Mouse (Mus musculus) G1E (cell line): ENCODE measurements at regions not wholly inside any gene's neighbourhood (a gene's known extent, or its start where the extent isn't known, plus 50 kb on each side); places are given as distances from the start of the nearest gene placed in this dataset.

Source experiments
- CTCF ChIP-seq: IDR thresholded peaks from 2 replicates; pipeline ENCODE4 v1.5.1; 2012; ENCODE audit warnings: low read depth, low read length, inconsistent platforms, mixed read lengths
- GATA1 ChIP-seq: IDR thresholded peaks from 2 replicates; pipeline ENCODE4 v1.6.1; 2012; ENCODE audit warnings: borderline replicate concordance, low read length, inconsistent platforms, mixed read lengths
- GATA2 ChIP-seq: IDR thresholded peaks from 2 replicates; pipeline ENCODE4 v1.6.1; 2012; ENCODE audit warnings: low read depth, low read length, inconsistent platforms, borderline replicate concordance
- POLR2AphosphoS5 ChIP-seq: IDR thresholded peaks from 2 replicates; pipeline ENCODE4 v1.6.1; 2012; ENCODE audit warnings: low read depth, low read length, inconsistent platforms; ENCODE audit not compliant: insufficient replicate concordance

DNA sequence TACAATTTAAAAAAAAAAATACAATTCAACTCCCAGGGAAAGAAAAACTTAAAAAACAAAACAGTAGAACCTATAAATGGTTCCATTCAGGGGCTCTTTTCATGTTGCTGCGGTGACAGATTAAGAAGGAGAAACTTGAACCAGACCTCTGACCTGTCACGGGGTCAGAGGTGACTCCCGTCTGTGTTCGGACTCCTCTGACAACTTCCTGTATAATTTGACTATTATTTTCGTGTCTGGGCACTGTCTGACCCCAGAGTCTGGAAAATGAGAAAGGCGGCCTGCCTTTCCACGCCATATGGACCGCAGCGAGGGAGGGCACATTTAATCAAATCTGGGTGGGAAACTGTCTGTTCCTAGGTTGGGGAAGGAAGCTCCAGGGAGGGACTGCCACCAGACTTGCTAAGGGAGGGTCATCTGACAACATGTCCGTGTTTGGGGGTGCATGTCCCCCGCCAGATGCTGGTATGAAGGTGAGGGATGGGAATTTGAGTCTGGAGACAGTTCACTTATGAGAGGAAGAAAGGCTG lies 634.7 kb upstream of the 3110018I06Rik start:
- TF ChIP-seq CTCF: no peak
- no peak for TF ChIP-seq GATA1
- TF ChIP-seq POLR2AphosphoS5: no peak
- no peak for TF ChIP-seq GATA2
